Mouse (Mus musculus) subcutaneous adipose tissue, adult 2 months (tissue): ENCODE measurements around the gene Dpp9. TPM values are rescaled to one million over a fixed set of nuclear protein-coding genes. Genes with fewer than 3 reads are reported as not detected.

Experiments used
- polyA plus RNA-seq: library from polyadenylated mRNA; depleted of rRNA; stranded (reverse); fragments of >200 nt; gene quantifications from 2 replicates; pipeline ENCODE4 v1.2.3, GENCODE M21; 2012; ENCODE audit warnings: low replicate concordance; rRNA removed

The Dpp9 gene
- polyA plus RNA-seq = 42.0 and 57.6 TPM in 2 replicates

GRCm38 (mm10) chr17:56218377-56219191 lies at the start of gene Dpp9:
TSS of gene Dpp9 (minus strand) at chr17:56218905.

GRCm38 (mm10) chr17:56256239-56256881 lies 37.7 kb upstream of the Dpp9 start, which contains the start of gene Fem1a:
TSS of gene Fem1a (plus strand) at chr17:56256810.

GRCm38 (mm10) chr17:56183658-56184103 lies 35.0 kb downstream of the Dpp9 start, which contains the start of gene Mydgf:
TSS of gene Mydgf (minus strand) at chr17:56183920.

GRCm38 (mm10) chr17:56162231-56162774 lies 56.4 kb downstream of the Dpp9 start, which contains the start of gene Tnfaip8l1:
TSS of gene Tnfaip8l1 (plus strand) at chr17:56162477.

GRCm38 (mm10) chr17:56139858-56140595 lies 78.7 kb downstream of the Dpp9 start, which contains the start of gene Sema6b:
TSS of gene Sema6b (minus strand) at chr17:56140343.

Other genes with a start within 250 kb of the Dpp9 start
- 0.56 and 13.0 TPM in 2 replicates for gene Shd, start 248.4 kb downstream of the Dpp9 start, polyA plus RNA-seq
- gene Fsd1, start 232.4 kb downstream of the Dpp9 start, polyA plus RNA-seq = 1.0 and 7.0 TPM in 2 replicates
- 25.3 and 34.1 TPM in 2 replicates for gene Stap2, start 213.3 kb downstream of the Dpp9 start, polyA plus RNA-seq
- 106 and 131 TPM in 2 replicates for gene Mpnd, start 213.2 kb downstream of the Dpp9 start, polyA plus RNA-seq
- gene Sh3gl1, start 182.3 kb downstream of the Dpp9 start, polyA plus RNA-seq = 75.0 and 104 TPM in 2 replicates
- 2.0 and 5.8 TPM in 2 replicates for gene Chaf1a, start 178.5 kb downstream of the Dpp9 start, polyA plus RNA-seq
- gene Ubxn6, start 143.9 kb downstream of the Dpp9 start, polyA plus RNA-seq = 92.5 and 99.3 TPM in 2 replicates
- gene Hdgfl2, start 139.3 kb downstream of the Dpp9 start, polyA plus RNA-seq = 20.9 and 56.5 TPM in 2 replicates
- 452 and 1,682 TPM in 2 replicates for gene Plin4, start 109.1 kb downstream of the Dpp9 start, polyA plus RNA-seq
- gene Plin5, start 101.3 kb downstream of the Dpp9 start, polyA plus RNA-seq = 12.6 and 29.9 TPM in 2 replicates
- gene Lrg1, start 96.9 kb downstream of the Dpp9 start, polyA plus RNA-seq = 111 and 539 TPM in 2 replicates
- gene Sema6b, start 78.6 kb downstream of the Dpp9 start, polyA plus RNA-seq = 14.4 and 24.4 TPM in 2 replicates
- gene Tnfaip8l1, start 56.4 kb downstream of the Dpp9 start, polyA plus RNA-seq = 8.3 and 9.0 TPM in 2 replicates
- 64.9 and 80.9 TPM in 2 replicates for gene Mydgf, start 35.0 kb downstream of the Dpp9 start, polyA plus RNA-seq
- gene Fem1a, start 37.9 kb upstream of the Dpp9 start, polyA plus RNA-seq = 24.1 and 30.7 TPM in 2 replicates
- gene Ticam1, start 57.9 kb upstream of the Dpp9 start, polyA plus RNA-seq = 16.9 and 26.3 TPM in 2 replicates
- 44.9 and 45.4 TPM in 2 replicates for gene Plin3, start 74.0 kb upstream of the Dpp9 start, polyA plus RNA-seq
- not detected in 2 replicates for gene Arrdc5, start 81.4 kb upstream of the Dpp9 start, polyA plus RNA-seq
- 2.5 and 24.0 TPM in 2 replicates for gene Uhrf1, start 84.4 kb upstream of the Dpp9 start, polyA plus RNA-seq
- 32.1 and 45.8 TPM in 2 replicates for gene Kdm4b, start 107.2 kb upstream of the Dpp9 start, polyA plus RNA-seq